Mouse (Mus musculus): ENCODE results near the gene Med11. TPM values are rescaled to one million over a fixed set of nuclear protein-coding genes. Genes with fewer than 3 reads are reported as not detected.
A peak's percentile ranks its signal among the peaks of the same experiment; 100 is the strongest.
"Not testable (repeated sequence)": the region's sequence is repeated elsewhere in the genome, so short reads cannot be mapped to it uniquely, and the experiment has no call there.

The Med11 gene
- polyA plus RNA-seq (2015; fragmentation: Nextera tagmentation; extraction: Ambion mirVana): 40.5 and 43.1 TPM in 2 replicates

- Histone ChIP-seq H3K4me1 (peaks cover 17% of the 10 kb centered on the region; the same call in 1 of the 2 replicates), H3K27ac (peak within 1 kb of the TSS; percentile 99), H3K4me3 (peak within 1 kb of the TSS; percentile 75), H3K9me3 (no peaks in the 10 kb centered on the region), H3K36me3 (no peaks in the 10 kb centered on the region), H3K9ac (peak within 1 kb of the TSS; percentile 89), H3K4me2 (peak within 1 kb of the TSS; percentile 81), H3K27me3 (no peaks in the 10 kb centered on the region)
- ATAC-seq (ENCODE audit: borderline replicate concordance, extremely low read depth, low FRiP score, low TSS enrichment): peak; percentile 99
- WGBS: under 1% methylated on average over 46 of the region's 46 CpGs
These were observed at the start of gene Med11 for GRCm38 (mm10) chr11:70451797-70452498. Gene Med11 (plus strand): TSS chr11:70451919.

GRCm38 (mm10) chr11:70403598-70403997, 48.1 kb upstream of the Med11 start:
- peak overlapping the region; percentile 72 for H3K27ac ChIP-seq
- H3K36me3 ChIP-seq: peaks cover 50% of the 10 kb centered on the region
- H3K9ac ChIP-seq: no peak overlapping the region
- no peaks in the 10 kb centered on the region for H3K27me3 ChIP-seq
- no peaks in the 10 kb centered on the region for H3K9me3 ChIP-seq
- H3K4me3 ChIP-seq: no peak overlapping the region
- peak; percentile 92 for ATAC-seq (ENCODE audit: borderline replicate concordance, extremely low read depth, low FRiP score, low TSS enrichment)
- H3K4me2 ChIP-seq: no peak overlapping the region
- 42% methylated on average over 2 of the region's 2 CpGs for WGBS
- H3K4me1 ChIP-seq: peaks cover 21% of the 10 kb centered on the region

- peak within 1 kb of the TSS; percentile 93 for H3K9ac ChIP-seq
- H3K9me3 ChIP-seq: no peaks in the 10 kb centered on the region
- WGBS: under 1% methylated on average over 59 of the region's 59 CpGs
- H3K4me1 ChIP-seq: peaks cover 22% of the 10 kb centered on the region
- ATAC-seq (ENCODE audit: borderline replicate concordance, extremely low read depth, low FRiP score, low TSS enrichment): peak; percentile 98
- peak within 1 kb of the TSS; percentile 78 for H3K27ac ChIP-seq
- H3K4me2 ChIP-seq: peak within 1 kb of the TSS; percentile 76
- no peaks in the 10 kb centered on the region for H3K27me3 ChIP-seq
- peaks cover 10% of the 10 kb centered on the region for H3K36me3 ChIP-seq
- H3K4me3 ChIP-seq: peak within 1 kb of the TSS; percentile 75
These were observed 42.0 kb upstream of the Med11 start, which contains the start of gene Pelp1 for GRCm38 (mm10) chr11:70409594-70410296. Gene Pelp1 (minus strand): TSS chr11:70410031.

GRCm38 (mm10) chr11:70410297-70410643, 41.4 kb upstream of the Med11 start:
- Histone ChIP-seq H3K4me2 (peak overlapping the region; percentile 76), H3K27me3 (no peaks in the 10 kb centered on the region), H3K9ac (peak overlapping the region; percentile 93; the same call in 1 of the 2 replicates), H3K4me1 (peaks cover 22% of the 10 kb centered on the region), H3K36me3 (peaks cover 7% of the 10 kb centered on the region), H3K27ac (peak overlapping the region; percentile 78; the same call in 1 of the 2 replicates), H3K9me3 (no peaks in the 10 kb centered on the region), H3K4me3 (peak overlapping the region; percentile 75)
- 58% methylated on average over 6 of the region's 6 CpGs for WGBS
- ATAC-seq (ENCODE audit: borderline replicate concordance, extremely low read depth, low FRiP score, low TSS enrichment): no peak

GRCm38 (mm10) chr11:70412591-70412990, 39.1 kb upstream of the Med11 start:
- Histone ChIP-seq H3K4me3 (no peak overlapping the region), H3K4me2 (no peak overlapping the region), H3K9ac (no peak overlapping the region), H3K4me1 (peaks cover 18% of the 10 kb centered on the region), H3K36me3 (0 out of 2 replicates have a peak, but pooled peaks cover 2% of the 10 kb centered on the region), H3K27ac (no peak overlapping the region), H3K27me3 (no peaks in the 10 kb centered on the region), H3K9me3 (no peaks in the 10 kb centered on the region)
- 66% methylated on average over 5 of the region's 5 CpGs for WGBS
- ATAC-seq (ENCODE audit: borderline replicate concordance, extremely low read depth, low FRiP score, low TSS enrichment): no peak

- Histone ChIP-seq H3K4me3 (no peak overlapping the region), H3K9ac (no peak overlapping the region), H3K27me3 (no peaks in the 10 kb centered on the region), H3K9me3 (no peaks in the 10 kb centered on the region), H3K36me3 (no peaks in the 10 kb centered on the region), H3K4me1 (peaks cover 6% of the 10 kb centered on the region), H3K4me2 (no peak overlapping the region), H3K27ac (no peak overlapping the region)
- WGBS: 6% methylated on average over 3 of the region's 3 CpGs
- no peak for ATAC-seq (ENCODE audit: borderline replicate concordance, extremely low read depth, low FRiP score, low TSS enrichment)
These were observed 37.8 kb upstream of the Med11 start for GRCm38 (mm10) chr11:70413961-70414360.

- Histone ChIP-seq H3K4me2 (no peak overlapping the region), H3K4me3 (no peak overlapping the region), H3K36me3 (no peaks in the 10 kb centered on the region), H3K27me3 (no peaks in the 10 kb centered on the region), H3K9ac (no peak overlapping the region), H3K9me3 (no peaks in the 10 kb centered on the region), H3K27ac (no peak overlapping the region), H3K4me1 (no peaks in the 10 kb centered on the region)
- ATAC-seq (ENCODE audit: borderline replicate concordance, extremely low read depth, low FRiP score, low TSS enrichment): no peak
- 58% methylated on average over 4 of the region's 4 CpGs for WGBS
These were observed 33.5 kb upstream of the Med11 start for GRCm38 (mm10) chr11:70418199-70418598.

GRCm38 (mm10) chr11:70419486-70419885, 32.2 kb upstream of the Med11 start:
- H3K36me3 ChIP-seq: no peaks in the 10 kb centered on the region
- H3K9ac ChIP-seq: no peak overlapping the region
- H3K4me1 ChIP-seq: no peaks in the 10 kb centered on the region
- 22% methylated on average over 5 of the region's 5 CpGs for WGBS
- H3K9me3 ChIP-seq: no peaks in the 10 kb centered on the region
- H3K27ac ChIP-seq: no peak overlapping the region
- no peak overlapping the region for H3K4me2 ChIP-seq
- no peaks in the 10 kb centered on the region for H3K27me3 ChIP-seq
- H3K4me3 ChIP-seq: no peak overlapping the region
- ATAC-seq (ENCODE audit: borderline replicate concordance, extremely low read depth, low FRiP score, low TSS enrichment): no peak

- 73% methylated on average over 6 of the region's 6 CpGs for WGBS
- not testable (repeated sequence) for H3K36me3 ChIP-seq; H3K4me2 ChIP-seq; ATAC-seq (ENCODE audit: borderline replicate concordance, extremely low read depth, low FRiP score, low TSS enrichment); H3K9ac ChIP-seq; H3K4me1 ChIP-seq; H3K27me3 ChIP-seq; H3K27ac ChIP-seq; H3K9me3 ChIP-seq; H3K4me3 ChIP-seq
These were observed 25.1 kb upstream of the Med11 start for GRCm38 (mm10) chr11:70426598-70426997.

GRCm38 (mm10) chr11:70431574-70431973, 20.1 kb upstream of the Med11 start:
- no peaks in the 10 kb centered on the region for H3K27me3 ChIP-seq
- no peak for ATAC-seq (ENCODE audit: borderline replicate concordance, extremely low read depth, low FRiP score, low TSS enrichment)
- H3K4me2 ChIP-seq: peak overlapping the region; percentile 91
- peaks cover 17% of the 10 kb centered on the region for H3K4me1 ChIP-seq
- peak overlapping the region; percentile 90 for H3K4me3 ChIP-seq
- H3K27ac ChIP-seq: no peak overlapping the region
- 0 out of 2 replicates have a peak overlapping the region, but pooled peaks have one; percentile 6 for H3K9ac ChIP-seq
- 33% methylated on average over 5 of the region's 5 CpGs for WGBS
- H3K9me3 ChIP-seq: no peaks in the 10 kb centered on the region
- H3K36me3 ChIP-seq: no peaks in the 10 kb centered on the region

- WGBS: 1% methylated on average over 75 of the region's 75 CpGs
- Histone ChIP-seq H3K27me3 (no peaks in the 10 kb centered on the region), H3K9me3 (no peaks in the 10 kb centered on the region), H3K4me1 (peaks cover 17% of the 10 kb centered on the region), H3K4me3 (peak within 1 kb of the TSS; percentile 90), H3K9ac (peak within 1 kb of the TSS; percentile 87), H3K27ac (peak within 1 kb of the TSS; percentile 75), H3K36me3 (no peaks in the 10 kb centered on the region), H3K4me2 (peak within 1 kb of the TSS; percentile 91)
- peak; percentile 96 for ATAC-seq (ENCODE audit: borderline replicate concordance, extremely low read depth, low FRiP score, low TSS enrichment)
These were observed 19.4 kb upstream of the Med11 start, which contains the start of gene Arrb2 for GRCm38 (mm10) chr11:70432048-70432894. Gene Arrb2 (plus strand): TSS chr11:70432635.

All from lung, embryonic 15.5 days (tissue).